Mouse (Mus musculus) embryo, embryonic 11.5 days (tissue): ENCODE measurements at regions not wholly inside any gene's neighbourhood (a gene's known extent, or its start where the extent isn't known, plus 50 kb on each side); places are given as distances from the start of the nearest gene placed in this dataset.

ENCODE experiments used
- DNase-seq: peaks from one replicate; pipeline ENCODE4 v3.0.0-alpha.2; 2012; ENCODE audit warnings: low read depth, low spot score

DNA sequence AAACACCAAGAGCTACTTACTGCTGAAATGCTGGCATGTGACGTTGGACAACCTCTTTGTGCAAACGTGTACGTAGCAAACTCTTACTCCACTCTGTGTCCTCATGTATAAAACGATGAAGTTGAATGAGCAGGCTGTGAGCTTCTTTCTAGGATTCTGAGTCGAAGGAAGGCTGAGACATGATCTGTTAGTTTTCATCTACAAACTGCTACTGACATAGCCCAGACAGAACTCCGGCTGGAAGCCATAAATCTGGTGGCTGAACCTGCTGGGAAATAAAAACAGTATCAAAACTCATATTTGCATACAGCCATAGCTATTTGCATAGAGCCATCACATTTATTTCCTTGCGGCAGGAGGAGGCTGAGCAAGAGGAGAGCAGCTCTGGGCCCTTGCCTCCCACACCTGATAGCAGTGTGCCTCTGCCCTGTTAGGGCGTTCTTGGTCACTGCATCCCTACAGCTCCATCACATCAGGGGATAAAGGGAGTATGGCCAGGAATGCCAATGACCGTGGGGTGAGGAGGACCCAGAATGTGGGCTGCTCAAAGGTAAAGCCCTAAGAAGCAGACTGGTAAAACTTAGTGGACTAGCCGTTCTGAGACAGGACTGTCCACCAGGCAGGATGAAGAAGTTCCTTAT is 206.8 kb upstream of the Ppp2r3a start:
- DNase-seq, result no peak

DNA sequence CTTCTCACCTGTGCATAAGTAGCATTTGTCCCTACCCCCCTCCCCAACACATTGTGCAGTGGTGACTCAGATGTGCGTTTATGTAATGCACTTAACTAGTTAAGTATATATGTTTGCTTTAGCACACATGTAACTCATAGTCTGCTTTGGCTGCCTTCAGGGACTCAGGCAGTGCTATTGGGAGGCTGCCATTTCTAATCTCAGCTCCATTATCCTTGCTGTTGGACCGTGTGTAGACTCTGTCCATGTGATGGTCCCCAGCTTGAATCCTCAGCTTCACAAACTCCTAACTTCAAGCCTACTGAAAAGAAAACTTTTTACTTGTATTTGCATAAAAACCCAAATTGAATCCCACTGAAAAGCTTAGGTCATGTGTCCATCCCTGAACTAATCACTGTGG is 194.7 kb upstream of the Ppp2r3a start:
- no peak for DNase-seq

DNA sequence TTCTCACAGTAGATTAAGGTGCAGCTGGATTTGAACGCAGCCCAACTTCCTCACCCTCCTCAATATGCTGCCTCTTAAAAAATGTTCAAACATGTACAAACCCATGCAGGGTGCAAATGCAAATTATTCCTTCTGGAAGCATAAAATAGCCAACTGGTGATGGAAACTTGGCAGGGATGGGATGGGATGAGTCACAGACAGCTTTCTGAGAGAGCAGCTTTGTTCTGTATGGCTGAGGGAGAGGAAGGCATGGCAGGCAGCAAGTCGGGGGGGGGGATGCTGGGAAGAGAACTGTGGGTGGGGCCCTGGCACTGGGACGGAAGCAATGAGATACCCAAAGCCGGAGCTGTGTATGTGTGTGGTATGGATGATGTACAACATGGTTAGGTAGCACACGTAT is 194.2 kb upstream of the Ppp2r3a start:
- DNase-seq, result no peak

DNA sequence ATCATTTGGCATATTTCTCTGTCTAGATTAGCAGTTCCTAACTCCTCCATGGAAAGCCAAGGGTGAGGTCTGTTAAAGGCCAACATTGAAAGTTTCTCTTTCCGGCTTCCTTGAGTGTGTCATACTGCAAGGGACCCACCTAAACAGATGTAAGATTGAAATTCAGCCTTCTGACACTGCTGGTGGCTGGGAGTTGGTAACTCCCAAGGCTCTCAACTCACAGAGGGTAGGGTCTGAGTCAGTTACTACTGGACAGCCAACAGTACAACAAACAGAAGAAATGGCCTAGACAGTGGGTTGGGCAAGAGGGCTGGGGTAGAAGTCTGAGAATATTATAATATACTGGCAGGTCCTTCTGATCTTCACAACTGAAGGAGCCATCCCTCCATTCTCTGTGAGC is 193.7 kb upstream of the Ppp2r3a start:
- no peak for DNase-seq

DNA sequence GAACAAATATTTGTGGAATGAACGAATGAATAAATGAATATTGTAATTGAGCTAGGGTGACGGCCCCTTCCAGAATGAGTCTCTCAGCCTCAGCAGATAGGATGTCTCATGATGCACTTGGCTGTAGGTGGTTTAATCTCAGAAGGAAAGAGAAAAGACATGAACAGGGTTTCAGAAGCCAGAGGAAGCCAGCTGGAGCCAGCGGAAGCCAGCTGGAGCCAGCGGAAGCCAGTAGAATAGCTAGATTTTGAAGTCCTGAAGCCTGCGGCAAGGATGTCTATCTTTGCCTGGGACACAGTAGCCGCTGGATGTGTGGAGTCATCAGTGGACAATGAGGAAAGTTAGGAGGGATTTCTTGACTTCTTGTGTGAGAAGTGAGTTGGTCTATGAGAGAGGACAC is 188.3 kb upstream of the Ppp2r3a start:
- DNase-seq, result no peak

DNA sequence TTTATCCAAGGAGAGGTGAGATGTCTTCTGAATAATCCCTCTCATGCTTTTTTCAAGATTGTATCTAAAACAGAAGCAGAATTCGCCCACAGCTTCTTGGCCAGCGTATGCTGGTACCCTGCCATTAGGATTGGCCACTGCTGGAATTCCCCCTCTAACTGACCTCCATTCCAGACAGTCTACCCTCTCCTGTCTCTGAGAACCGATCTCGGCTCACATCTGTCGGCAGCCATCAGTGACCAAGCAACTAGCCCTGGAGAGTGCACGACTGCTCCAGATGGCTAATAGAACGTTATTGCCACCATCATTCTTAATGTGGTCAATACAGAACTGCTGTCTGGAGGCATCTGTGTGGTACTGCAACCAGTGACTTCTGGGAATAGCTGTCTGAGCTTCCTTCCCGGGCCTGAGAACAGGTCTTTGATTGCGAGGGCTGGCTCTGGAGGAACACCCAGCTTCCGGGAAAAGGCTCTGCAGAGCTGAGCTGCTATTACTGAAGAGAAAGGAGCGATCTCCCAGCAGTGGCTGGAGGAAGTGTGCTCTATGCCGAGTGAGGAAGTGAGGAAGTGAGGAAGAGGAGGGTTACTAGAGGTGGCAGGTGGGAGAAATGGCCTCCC is 187.1 kb upstream of the Ppp2r3a start:
- no peak for DNase-seq

DNA sequence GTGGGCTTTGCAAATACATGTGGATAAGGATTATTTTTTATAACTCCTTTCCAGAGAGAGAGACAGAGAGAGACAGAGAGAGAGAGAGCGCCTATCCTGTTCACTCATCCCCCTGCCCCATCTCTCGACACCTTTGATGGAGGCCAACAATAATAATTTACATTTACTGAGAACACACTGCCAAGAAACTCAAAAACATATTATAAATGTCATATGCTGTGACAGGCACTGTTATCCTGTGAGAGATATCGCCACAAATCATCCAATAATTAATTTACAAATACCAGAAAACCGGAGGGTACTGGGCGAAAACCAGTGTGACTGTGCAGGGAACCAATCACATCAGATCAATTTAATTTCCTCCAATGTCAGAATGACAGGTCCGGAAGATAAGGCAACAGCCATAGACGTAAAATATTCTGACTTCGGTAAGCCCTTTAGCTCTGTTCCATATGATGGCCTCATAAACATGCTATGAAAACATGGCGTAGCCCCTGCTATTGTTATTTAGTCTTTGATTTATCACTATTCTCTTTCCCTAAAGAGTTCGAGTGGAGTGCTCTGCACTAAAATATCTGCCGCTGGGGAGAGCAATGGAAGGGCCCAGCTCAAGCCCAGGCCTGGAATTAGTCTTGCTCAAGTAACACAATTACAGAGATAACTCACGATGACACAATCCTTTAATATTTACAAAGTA is 173.5 kb upstream of the Ppp2r3a start:
- no peak for DNase-seq

DNA sequence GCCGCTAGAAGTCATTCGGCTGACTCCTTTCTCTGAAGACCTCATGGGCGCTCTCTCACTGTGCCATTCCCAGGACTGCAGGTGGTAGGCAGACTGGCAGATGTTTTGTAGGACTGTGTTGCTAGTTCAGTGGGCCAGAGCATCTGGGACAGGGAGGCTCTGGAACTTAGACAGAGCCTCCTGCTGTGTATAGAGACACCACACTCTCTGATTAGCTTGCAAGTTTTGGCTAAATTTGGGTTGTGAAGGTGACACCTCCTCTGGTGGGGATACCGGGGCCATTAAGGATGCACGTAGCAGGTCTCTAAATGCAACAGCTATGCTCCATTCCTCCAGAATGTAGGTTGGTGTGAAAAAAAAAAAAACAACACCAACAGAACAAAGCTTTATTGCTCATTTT is 171.4 kb upstream of the Ppp2r3a start:
- DNase-seq, result no peak

DNA sequence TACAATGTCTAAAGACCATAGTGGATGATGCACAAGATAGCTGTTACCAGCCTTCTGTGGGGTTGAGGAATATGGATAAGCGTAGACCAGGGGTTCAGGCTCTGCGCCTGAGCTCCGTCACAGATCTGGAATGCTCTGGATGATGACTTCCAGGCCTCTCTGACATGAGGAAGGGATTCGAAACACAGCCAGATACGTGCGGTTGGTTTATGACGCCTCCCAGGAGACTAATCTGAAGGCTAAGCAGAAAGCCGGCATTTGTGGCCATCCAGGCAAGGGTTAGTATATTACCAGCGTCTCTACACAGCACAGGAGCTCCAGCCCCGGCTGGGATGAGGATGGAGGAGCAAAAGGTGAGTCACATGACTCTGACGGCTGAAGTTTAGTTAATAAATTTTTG is 170.4 kb upstream of the Ppp2r3a start:
- DNase-seq, result peak; percentile 29

DNA sequence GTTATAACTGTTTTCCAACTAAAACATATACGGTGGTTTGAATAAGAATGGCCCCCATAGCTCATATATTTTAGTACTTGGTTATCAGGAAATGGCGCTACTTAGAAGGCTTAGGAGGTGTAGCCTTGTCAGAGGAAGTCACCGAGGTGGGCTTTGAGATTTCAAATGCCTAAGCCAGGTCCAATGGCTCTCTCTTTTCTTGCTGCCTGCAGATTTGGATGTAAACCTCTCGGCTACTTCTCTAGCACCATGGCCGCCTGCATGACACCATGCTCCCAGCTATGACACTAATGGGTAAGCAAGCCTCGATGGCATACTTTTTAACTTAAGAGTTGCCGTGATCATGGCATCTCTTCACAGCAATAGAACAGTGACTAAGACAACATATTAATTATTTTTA is 169.5 kb upstream of the Ppp2r3a start:
- no peak for DNase-seq

DNA sequence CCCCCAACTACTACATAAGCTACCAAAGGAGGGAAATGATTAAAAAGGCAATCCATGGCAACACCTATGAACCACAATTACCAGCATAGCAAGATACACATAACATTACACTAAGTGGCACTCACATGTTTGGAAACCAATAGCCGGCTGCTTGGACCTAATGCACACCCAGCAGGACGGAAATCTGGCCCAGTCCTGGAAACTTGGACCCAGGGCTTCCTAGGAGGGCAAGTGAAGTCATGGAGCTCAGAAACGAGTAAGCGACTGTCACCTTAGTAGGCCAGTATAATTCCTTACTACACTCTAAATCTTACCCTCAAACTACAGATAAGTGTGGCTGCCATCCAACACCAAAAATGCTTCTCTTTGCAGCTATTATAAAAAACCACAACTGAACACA is 168.6 kb upstream of the Ppp2r3a start:
- DNase-seq, result no peak

DNA sequence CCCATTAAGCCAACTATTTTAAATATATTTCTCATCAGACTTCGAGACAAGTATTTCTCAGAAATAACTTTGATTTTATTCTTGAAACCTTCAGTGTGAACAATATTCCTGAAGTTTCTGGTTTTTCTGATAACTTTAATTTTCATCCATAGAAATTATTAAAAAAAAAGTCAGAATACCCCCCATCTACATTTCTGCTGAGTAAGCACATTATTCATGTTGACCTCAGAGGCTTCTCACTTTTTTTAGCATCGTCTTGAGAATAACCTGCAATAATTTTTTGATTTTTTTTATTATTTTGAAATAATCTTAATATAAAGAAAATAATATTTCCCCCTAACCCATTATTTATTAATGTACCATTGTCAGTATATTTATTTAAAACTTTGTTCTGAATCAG is 166.1 kb upstream of the Ppp2r3a start:
- no peak for DNase-seq

DNA sequence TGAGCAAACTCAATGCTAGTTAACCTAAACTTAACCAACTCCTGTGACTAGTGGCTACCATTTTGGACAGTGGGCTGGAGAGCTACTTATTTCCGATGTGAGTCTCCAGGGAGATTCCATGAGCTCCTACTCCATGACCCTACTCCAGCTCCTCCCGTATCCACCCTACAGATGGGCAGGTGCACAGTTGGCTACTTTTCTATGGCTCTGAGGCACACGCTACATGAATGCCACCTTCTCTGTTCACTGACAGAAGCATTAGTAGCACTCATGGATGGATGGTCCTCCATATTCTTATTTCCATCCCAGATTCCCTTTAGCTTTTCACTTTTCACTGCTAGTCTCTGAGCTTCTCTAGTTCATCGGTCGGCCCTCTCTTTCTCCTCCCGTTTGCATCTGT is 164.7 kb upstream of the Ppp2r3a start:
- no peak for DNase-seq

DNA sequence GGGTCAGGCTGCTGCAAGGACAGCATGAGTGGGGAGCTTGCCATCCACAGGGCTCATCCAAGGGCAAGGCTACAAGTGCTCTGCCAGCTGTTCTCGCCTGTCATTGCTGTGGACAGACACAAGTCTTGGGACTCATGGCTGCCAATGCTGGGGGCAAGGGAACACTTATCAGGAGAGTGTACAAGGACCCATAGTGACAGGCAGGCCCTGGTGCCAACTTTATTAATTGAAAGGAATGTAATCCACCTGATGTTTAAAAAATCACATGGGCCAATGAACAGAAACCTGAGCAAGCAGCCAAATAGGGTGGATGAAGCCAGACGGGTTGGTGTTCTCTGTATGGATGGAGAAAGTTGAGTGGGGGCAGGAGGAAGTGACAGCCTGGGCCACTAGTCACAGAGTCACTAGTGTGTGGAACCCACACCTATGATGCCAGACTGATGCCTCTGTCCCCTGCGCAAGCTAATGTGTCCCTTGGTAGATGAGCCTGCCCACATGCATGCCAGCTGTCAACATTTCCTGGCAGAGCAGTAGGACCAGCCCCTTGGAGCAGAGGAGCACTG is 161.6 kb upstream of the Ppp2r3a start:
- DNase-seq, result no peak

DNA sequence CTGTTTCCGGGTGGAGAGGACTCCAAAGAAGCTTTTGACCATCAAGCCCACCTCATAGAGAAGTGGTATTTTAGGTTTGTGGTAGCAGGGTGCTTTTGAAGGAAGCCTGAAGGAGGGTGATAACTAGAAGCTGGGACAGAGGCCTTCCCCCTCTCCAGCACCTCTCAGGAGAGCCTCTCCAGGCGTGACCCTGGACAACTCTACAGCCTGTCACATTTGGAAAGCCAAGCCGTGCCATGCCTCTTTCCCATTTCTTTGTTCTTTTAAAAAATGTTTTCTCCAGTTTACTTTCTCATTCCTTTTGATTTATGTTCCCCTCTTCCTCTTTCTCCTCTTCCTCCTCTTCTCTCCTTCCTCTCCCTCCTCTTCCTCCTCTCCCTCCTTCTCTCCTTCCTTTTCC is 160.4 kb upstream of the Ppp2r3a start:
- DNase-seq, result no peak

DNA sequence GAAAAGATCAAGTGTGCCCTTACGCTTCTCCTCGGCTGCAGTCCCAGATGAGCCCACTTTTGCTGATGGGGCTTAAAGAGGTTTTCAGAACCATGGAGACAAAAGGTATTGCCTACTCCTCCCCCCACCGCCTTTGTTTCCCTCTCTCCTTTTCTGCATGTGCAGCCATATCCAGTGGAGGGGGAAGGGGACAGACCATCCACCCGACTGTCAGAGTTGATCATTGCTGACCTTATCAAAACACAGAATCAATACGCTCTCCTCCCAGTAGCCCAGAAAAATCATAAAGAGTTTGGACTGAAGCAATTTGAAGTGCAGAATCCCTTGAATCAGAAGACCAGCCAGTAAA is 159.9 kb upstream of the Ppp2r3a start:
- no peak for DNase-seq

DNA sequence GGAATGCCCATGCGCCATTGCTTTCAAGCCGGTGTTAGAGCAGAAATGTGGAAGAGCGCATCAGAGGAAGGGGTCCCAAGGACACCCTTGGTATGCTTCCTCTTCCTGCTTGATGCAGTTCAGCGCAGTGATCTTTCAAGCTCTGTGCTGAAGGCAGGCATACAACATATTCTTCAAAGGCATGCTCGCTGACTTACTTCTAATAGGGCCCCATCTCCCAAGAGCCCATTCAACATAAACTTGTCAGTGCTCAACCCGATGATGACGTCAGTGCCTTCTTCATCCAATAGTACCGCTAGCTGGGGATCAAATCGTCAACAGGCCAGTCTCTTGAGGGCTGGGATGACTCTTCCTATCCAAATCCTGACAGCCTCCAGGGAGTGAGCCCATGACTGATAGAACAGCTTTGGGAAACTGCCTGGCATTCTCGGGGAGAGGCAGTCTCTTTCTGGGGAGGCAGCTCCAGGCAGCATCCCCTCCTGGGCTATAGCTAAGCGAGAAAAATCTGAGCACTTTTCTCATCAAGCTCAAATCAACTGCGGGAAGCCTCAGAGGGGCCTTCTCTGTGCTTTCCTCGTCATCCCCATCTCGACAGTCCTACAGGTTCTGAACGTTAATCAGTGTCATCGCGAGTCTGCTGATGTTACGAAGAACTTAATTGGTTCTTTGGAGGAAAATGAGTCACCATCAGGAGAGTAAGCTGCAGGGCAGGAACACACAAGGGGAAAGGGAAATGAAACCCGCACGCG is 159.4 kb upstream of the Ppp2r3a start:
- DNase-seq, result no peak

DNA sequence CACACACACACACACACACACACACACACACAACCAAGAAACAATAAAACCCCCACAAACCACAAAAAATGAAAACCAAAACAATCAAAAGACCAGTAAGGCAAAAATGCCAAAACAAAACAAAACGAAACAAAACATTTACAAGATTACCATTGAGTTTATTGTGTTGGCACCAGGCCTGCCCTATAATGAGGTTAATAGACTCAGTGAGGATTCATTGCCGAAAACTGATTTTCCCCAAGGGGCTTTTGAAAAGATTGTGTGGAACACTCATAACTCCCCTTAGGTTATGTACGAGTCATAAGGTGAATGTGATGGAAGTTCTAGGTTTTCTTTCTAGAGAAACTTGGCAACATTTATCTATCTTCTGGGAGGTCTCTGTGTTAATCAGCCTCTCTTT is 158.8 kb upstream of the Ppp2r3a start:
- no peak for DNase-seq

DNA sequence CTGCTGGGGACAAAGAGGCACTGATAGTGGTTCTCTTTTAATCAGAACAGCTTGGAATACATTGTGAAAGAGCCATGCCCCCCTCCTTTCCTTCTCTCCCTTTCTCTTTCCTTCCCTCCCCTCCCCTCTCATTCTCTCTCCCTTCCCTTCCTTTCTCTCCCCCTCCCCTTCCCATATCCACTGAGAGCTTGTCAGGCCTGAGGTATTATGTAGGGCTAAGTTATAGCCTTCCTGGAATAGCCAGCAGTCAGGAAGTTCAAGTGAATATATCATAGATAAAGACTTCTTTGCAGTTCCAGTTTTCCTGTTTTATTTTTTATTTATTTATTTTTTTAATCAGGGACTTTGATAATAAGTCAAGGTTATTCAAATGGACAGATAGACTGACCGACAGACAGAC is 156.5 kb upstream of the Ppp2r3a start:
- DNase-seq, result no peak

DNA sequence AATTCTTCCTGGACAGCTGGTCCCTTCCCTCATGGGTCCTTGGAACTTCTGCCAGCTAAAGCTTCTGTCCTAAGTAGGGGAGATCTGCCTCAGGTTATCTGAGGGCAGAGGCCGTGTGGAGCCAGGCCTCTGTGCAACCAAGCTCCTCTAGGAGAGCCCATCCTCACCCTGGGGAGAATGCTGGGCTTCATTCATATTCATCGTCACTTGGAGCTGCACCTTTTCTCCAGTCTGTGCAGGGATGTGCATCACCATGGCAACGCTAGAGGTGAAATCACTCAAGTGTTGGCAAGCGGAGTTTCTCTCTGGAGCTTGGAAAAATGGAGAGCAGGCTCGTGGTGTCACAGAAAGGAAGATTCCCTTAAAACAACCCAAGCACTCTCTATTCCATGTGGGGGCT is 155.5 kb upstream of the Ppp2r3a start:
- DNase-seq, result no peak

DNA sequence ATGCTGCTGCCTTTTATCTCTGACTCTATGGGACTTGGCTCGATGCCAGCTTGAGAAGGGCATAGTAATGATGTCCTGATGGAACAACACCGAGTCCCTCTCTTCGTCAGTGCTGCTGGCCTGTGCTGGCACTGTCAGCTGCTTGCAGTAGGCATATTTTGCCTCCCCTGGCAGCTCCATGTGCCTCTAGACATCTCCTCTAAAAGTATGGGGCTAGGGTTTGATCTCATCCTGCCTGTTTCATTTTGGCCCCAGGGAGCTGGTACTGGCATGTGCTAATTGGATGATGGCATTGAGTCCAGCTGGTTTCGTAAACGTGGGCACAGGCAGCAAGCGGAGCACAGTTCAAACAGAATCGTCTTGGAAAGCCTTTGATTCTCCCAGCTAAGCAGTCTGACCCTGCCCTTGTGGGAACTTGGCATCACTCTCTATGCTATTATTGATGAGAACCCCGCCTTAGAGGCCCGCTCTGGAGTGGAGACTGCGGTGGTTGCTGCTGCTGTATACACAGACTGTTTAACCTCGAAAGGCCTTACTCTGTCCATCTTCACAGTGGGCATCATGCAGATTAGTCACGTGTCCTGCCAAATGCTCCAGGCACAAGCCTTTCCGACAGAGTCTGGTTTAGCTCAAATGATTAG is 153.0 kb upstream of the Ppp2r3a start:
- DNase-seq, result no peak

DNA sequence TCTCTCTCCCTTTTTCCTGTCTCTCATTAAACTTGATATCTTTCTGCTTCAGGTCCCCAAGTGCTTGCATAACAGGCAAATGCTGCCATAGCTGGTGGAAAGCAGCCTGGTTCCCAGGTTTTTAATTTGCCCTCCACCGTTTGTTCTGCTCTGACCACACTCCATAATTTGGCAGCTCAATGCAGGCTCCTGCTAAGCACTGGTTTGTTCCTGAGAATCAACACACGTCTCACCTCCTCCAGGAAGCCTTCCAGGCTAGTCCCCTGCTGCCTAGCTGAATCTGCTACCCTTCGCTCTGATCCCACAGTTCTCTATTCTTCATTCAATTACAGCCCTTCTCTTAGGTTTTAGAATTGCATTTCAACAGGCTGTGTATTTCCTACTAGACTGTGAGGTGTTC is 152.4 kb upstream of the Ppp2r3a start:
- DNase-seq, result no peak
